Mouse (Mus musculus): Measurements from ENCODE around the gene Sik3.

DNA sequence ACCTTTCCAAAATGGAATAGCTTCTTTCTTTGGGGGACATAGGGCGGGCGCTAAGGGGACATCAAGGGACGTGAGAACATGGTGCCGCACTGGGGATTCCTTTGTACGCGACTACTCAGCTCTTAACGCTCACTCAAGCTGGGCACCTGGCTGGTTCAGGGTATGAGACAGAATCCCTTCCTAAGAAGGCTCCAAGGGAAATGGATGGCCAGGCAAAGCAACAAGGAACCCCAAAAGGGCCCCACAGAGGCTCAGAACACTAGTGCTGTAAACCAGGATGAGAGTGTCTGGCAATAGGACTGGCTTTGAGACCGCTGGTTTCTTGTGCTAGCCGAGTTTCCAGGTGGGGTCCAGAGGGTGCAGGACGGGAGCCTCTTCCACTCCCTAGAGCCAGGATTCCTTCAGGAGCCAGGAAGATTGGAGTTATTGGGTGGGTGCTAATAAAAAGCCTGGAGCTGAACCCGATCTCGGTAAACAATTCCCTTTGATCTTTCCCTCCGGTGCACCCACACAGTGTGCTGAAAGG, 217.9 kb downstream of the Sik3 start:
- TF ChIP-seq CTCF (IDR thresholded peaks at IDR 0.05) (no peak), EP300 (IDR thresholded peaks at IDR 0.05) (no peak)

Measured in lung, postnatal 0 days (tissue).